Mouse (Mus musculus): Measurements from ENCODE around the gene Btg3. TPM values are rescaled to one million over a fixed set of nuclear protein-coding genes. Genes with fewer than 3 reads are reported as not detected.

Gene Btg3
- total and polyA plus RNA-seq, 3 experiments, result 21.6 to 72.2 (median 43.9) TPM

- dilution Hi-C loops (cut with MboI; ENCODE audit: extremely low pct_ligation_motif_present, extremely low pct_unique_long_range_greater_than_20kb, low sequenced_read_pairs), result no loop called here
- no peak overlapping the region for H3K27ac ChIP-seq (ENCODE audit: insufficient read depth, low read depth)
- H3K27me3 ChIP-seq (replicated peaks), result no peaks in the 10 kb centered on the region
- DNase-seq (ENCODE audit: extremely low read depth), result no peak
- H3K79me2 ChIP-seq (replicated peaks; ENCODE audit: control insufficient read depth, extremely low read depth, insufficient read depth, poor library complexity, severe bottlenecking), result no peaks in the 10 kb centered on the region
- no peak overlapping the region for H3K4me2 ChIP-seq (ENCODE audit: insufficient read depth, low read depth, poor library complexity, severe bottlenecking)
- no peak overlapping the region for H3K9ac ChIP-seq (ENCODE audit: insufficient read depth, low read depth)
- in situ Hi-C loops (cut with MboI; ENCODE audit: low pct_ligation_motif_present, low pct_unique_long_range_greater_than_20kb, low sequenced_read_pairs), result no loop called here
- H3K4me3 ChIP-seq (replicated peaks in 1 of 3; ENCODE audit: low read depth in 2 of 3, low read length in 2 of 3, poor library complexity in 1 of 3), result no peak overlapping the region
- H3K9me3 ChIP-seq (replicated peaks; ENCODE audit: low read length), result no peaks in the 10 kb centered on the region
- no peak for TF ChIP-seq RCOR1 (conservative IDR thresholded peaks at IDR 0.05; ENCODE audit: low read depth, low read length)
- TF ChIP-seq KAT2A (IDR thresholded peaks at IDR 0.05; ENCODE audit: insufficient replicate concordance, low read length), result no peak
- no peak for TF ChIP-seq USF2 (conservative IDR thresholded peaks at IDR 0.05; ENCODE audit: low read depth, low read length)
- no peak for TF ChIP-seq BHLHE40 (IDR thresholded peaks at IDR 0.05; ENCODE audit: low read depth, low read length)
- TF ChIP-seq SIN3A (IDR thresholded peaks at IDR 0.05; ENCODE audit: low read length), result no peak
- TF ChIP-seq GABPA (IDR thresholded peaks at IDR 0.05; ENCODE audit: insufficient replicate concordance, low read depth, low read length), result no peak
- TF ChIP-seq MAX (IDR thresholded peaks at IDR 0.05; ENCODE audit: low read length), result no peak
- TF ChIP-seq CTCF (conservative IDR thresholded peaks at IDR 0.05 in 1 of 2, IDR thresholded peaks at IDR 0.05 in 1 of 2; ENCODE audit: low read depth in 2 of 2, low read length in 2 of 2), result no peak
- no peak for TF ChIP-seq RAD21 (IDR thresholded peaks at IDR 0.05; ENCODE audit: low read depth, low read length)
- TF ChIP-seq ZKSCAN1 (IDR thresholded peaks at IDR 0.05; ENCODE audit: borderline replicate concordance, low read depth, low read length), result no peak
- no peak for TF ChIP-seq ZNF384 (IDR thresholded peaks at IDR 0.05; ENCODE audit: low read depth, low read length)
- TF ChIP-seq CHD2 (IDR thresholded peaks at IDR 0.05; ENCODE audit: low read length), result no peak
- TF ChIP-seq E2F4 (IDR thresholded peaks at IDR 0.05; ENCODE audit: insufficient replicate concordance, low read depth, low read length), result no peak
- TF ChIP-seq CHD1 (IDR thresholded peaks at IDR 0.05; ENCODE audit: low read depth, low read length), result no peak
- TF ChIP-seq MAFK (IDR thresholded peaks at IDR 0.05; ENCODE audit: insufficient replicate concordance, low read length), result no peak
- H3K4me1 ChIP-seq (ENCODE audit: control insufficient read depth in 1 of 2, insufficient read depth in 2 of 2), result no peaks in the 10 kb centered on the region
- no peaks in the 10 kb centered on the region for H3K36me3 ChIP-seq (replicated peaks in 1 of 2; ENCODE audit: control insufficient read depth in 1 of 2, insufficient read depth in 1 of 2, low read length in 1 of 2)
These were observed 14.4 kb upstream of the Btg3 start for GRCm38 (mm10) chr16:78391354-78391753.

- no peak overlapping the region for H3K4me2 ChIP-seq (ENCODE audit: insufficient read depth, low read depth, poor library complexity, severe bottlenecking)
- TF ChIP-seq ZNF384 (IDR thresholded peaks at IDR 0.05; ENCODE audit: low read depth, low read length), result no peak
- TF ChIP-seq RCOR1 (conservative IDR thresholded peaks at IDR 0.05; ENCODE audit: low read depth, low read length), result no peak
- no peak for TF ChIP-seq BHLHE40 (IDR thresholded peaks at IDR 0.05; ENCODE audit: low read depth, low read length)
- no peak for TF ChIP-seq MYC (IDR thresholded peaks at IDR 0.05; ENCODE audit: low read depth, low read length)
- TF ChIP-seq PAX5 (IDR thresholded peaks at IDR 0.05; ENCODE audit: low read length), result no peak
- no peak for TF ChIP-seq TCF12 (IDR thresholded peaks at IDR 0.05; ENCODE audit: low read depth, low read length)
- TF ChIP-seq JUN (IDR thresholded peaks at IDR 0.05; ENCODE audit: insufficient read depth, low read depth, low read length), result no peak
- no peak for TF ChIP-seq ZC3H11A (IDR thresholded peaks at IDR 0.05; ENCODE audit: low read depth, low read length)
- TF ChIP-seq EP300 (IDR thresholded peaks at IDR 0.05; ENCODE audit: low read length), result no peak
- no peak for TF ChIP-seq IRF4 (IDR thresholded peaks at IDR 0.05; ENCODE audit: low read depth, low read length)
- no peak for TF ChIP-seq MAFK (IDR thresholded peaks at IDR 0.05; ENCODE audit: insufficient replicate concordance, low read length)
- no peak for TF ChIP-seq MAZ (IDR thresholded peaks at IDR 0.05; ENCODE audit: low read depth, low read length)
- no peaks in the 10 kb centered on the region for H3K27me3 ChIP-seq (replicated peaks)
- H3K4me1 ChIP-seq (ENCODE audit: control insufficient read depth in 1 of 2, insufficient read depth in 2 of 2), result no peaks in the 10 kb centered on the region
- in situ Hi-C loops (cut with MboI; ENCODE audit: low pct_ligation_motif_present, low pct_unique_long_range_greater_than_20kb, low sequenced_read_pairs) (no loop called here), dilution Hi-C loops (cut with MboI; ENCODE audit: extremely low pct_ligation_motif_present, extremely low pct_unique_long_range_greater_than_20kb, low sequenced_read_pairs) (no loop called here)
- H3K9me3 ChIP-seq (replicated peaks; ENCODE audit: low read length), result no peaks in the 10 kb centered on the region
- H3K4me3 ChIP-seq (replicated peaks in 1 of 3; ENCODE audit: low read depth in 2 of 3, low read length in 2 of 3, poor library complexity in 1 of 3), result no peak overlapping the region
- no peak for DNase-seq (ENCODE audit: extremely low read depth)
- H3K27ac ChIP-seq (ENCODE audit: insufficient read depth, low read depth), result no peak overlapping the region
- H3K79me2 ChIP-seq (replicated peaks; ENCODE audit: control insufficient read depth, extremely low read depth, insufficient read depth, poor library complexity, severe bottlenecking), result no peaks in the 10 kb centered on the region
- H3K9ac ChIP-seq (ENCODE audit: insufficient read depth, low read depth), result no peak overlapping the region
- H3K36me3 ChIP-seq (replicated peaks in 1 of 2; ENCODE audit: control insufficient read depth in 1 of 2, insufficient read depth in 1 of 2, low read length in 1 of 2), result no peaks in the 10 kb centered on the region
These were observed 13.0 kb upstream of the Btg3 start for GRCm38 (mm10) chr16:78389986-78390385.
